Mouse (Mus musculus) CH12.LX (cell line): ENCODE data around the gene Unc80.

Experiments used
- CTCF ChIP-seq, 2 experiments: IDR thresholded peaks in 1 of 2; conservative IDR thresholded peaks in 1 of 2; 2 replicates each; pipeline ENCODE4 v1.5.1; 2011 to 2012; ENCODE audit warnings: low read depth in 2 of 2, low read length in 2 of 2, improper control_type of control experiment in 1 of 2, inconsistent platforms in 1 of 2, mild to moderate bottlenecking in 1 of 2, moderate library complexity in 1 of 2
- MAFK ChIP-seq: IDR thresholded peaks from 2 replicates; pipeline ENCODE4 v1.6.1; 2011; ENCODE audit warnings: low read length, improper control_type of control experiment; ENCODE audit not compliant: insufficient replicate concordance
- POLR2A ChIP-seq: IDR thresholded peaks from 2 replicates; pipeline ENCODE4 v1.6.1; 2011; ENCODE audit warnings: low read depth, mild to moderate bottlenecking, improper control_type of control experiment, low read length
- SMC3 ChIP-seq: IDR thresholded peaks from 2 replicates; pipeline ENCODE4 v1.6.1; 2011; ENCODE audit warnings: low read depth, low read length, improper control_type of control experiment
- TCF12 ChIP-seq: IDR thresholded peaks from 2 replicates; pipeline ENCODE4 v1.6.1; 2014; ENCODE audit warnings: low read depth, mild to moderate bottlenecking, inconsistent platforms, low read length, improper control_type of control experiment

GRCm38 (mm10) chr1:66650006-66650405, 181.8 kb downstream of the Unc80 start:
- TF ChIP-seq MAFK, result no peak
- TF ChIP-seq POLR2A, result no peak
- TF ChIP-seq CTCF (conservative IDR thresholded peaks at IDR 0.05 in 1 of 2, IDR thresholded peaks at IDR 0.05 in 1 of 2; ENCODE audit: low read depth in 2 of 2, low read length in 2 of 2), result no peak
- no peak for TF ChIP-seq SMC3
- no peak for TF ChIP-seq TCF12
